Mouse (Mus musculus) spleen, postnatal 4 days (tissue): Measurements from ENCODE around the gene Olfr429.
"Not testable (repeated sequence)": the region's sequence is repeated elsewhere in the genome, so short reads cannot be mapped to it uniquely, and the experiment has no call there.

Experiments
- DNase-seq, 2 experiments: peaks; one replicate each; pipeline ENCODE4 v3.0.0; 2022; ENCODE audit warnings: low spot score in 2 of 2

Olfr429 gene

DNA sequence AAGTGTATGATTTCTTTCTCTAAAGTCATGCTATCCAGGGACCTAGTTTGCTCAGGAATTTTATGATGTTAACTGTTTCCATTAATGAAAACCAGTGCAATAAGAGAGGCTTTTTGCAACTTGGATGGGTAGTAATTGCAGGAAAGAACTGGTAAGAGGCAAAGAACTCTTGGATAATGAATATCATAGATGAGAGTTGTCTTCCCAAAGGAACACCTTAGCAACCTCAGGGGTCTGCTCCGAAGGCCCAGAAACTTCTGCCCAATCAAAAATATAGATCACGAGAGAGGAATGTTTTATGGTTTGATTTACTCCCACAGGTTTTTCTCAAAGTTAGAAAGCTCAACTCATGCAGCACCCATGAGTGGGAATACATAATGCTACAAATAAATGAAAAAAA, at the start of gene Olfr429:
Gene Olfr429, plus strand, starts transcription at position 301 of the 400 bp plus-strand sequence.
- DNase-seq = no peak

GRCm38 (mm10) chr1:174035841-174036240, 48.3 kb upstream of the Olfr429 start:
- DNase-seq = no peak

DNA sequence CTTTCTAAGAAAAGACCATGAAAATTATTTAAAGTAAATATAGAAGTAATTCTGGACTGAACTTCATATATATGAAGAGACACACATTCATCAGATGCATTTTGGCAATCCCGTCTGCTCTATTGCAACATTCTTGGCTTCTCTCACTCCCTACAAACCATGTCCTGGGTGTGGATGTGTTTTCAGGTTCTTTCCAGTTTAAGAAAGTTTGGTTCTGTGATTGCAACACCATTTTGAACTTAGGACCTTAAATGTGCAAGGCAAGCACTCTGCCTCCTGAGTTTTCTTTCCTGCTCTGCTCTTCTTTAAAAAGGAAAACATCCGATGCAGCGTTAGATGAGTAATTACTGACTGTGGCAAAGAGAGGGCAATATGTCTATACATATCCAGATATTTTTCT, 45.7 kb upstream of the Olfr429 start:
- no peak for DNase-seq

DNA sequence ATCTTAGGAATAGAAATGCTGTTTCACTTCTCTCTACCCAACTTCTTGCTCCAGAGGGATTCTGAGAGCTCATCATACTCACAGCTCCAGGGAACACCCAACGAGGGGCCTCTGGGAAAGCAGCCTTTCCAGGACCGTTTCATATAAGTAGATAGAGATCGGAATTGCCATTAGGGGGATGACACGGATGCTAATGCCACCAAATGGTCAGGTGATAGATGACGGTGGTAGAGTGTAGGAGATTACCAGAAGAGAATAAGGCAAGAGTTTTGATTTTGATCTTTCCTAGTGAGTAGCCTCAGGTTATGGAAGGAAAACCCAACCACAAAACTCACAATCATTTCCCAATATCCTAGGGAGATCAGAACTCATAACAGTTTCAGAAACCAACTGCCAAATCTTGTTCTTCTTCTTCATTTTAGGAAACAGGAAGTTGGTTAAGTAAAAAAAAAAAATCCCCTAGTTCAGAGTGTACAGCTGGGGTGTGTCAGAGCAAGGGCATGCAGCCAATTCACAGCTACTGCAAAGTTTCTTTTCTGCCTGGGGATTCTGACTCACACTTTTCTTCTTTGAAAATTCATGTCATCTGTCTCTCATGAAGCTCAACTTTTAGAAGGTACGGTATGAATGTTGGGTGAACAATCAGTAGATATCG, 43.5 kb upstream of the Olfr429 start, which contains the start of gene Olfr433:
Gene Olfr433, plus strand, starts transcription at position 183 of the 655 bp plus-strand sequence.
- DNase-seq = peak in 1 of 2 experiments; percentile 24

- peak in 1 of 2 experiments; percentile 12 for DNase-seq
These were observed 41.8 kb upstream of the Olfr429 start for GRCm38 (mm10) chr1:174042091-174042884.

GRCm38 (mm10) chr1:174044431-174044830, 39.7 kb upstream of the Olfr429 start:
- DNase-seq = no peak

DNA sequence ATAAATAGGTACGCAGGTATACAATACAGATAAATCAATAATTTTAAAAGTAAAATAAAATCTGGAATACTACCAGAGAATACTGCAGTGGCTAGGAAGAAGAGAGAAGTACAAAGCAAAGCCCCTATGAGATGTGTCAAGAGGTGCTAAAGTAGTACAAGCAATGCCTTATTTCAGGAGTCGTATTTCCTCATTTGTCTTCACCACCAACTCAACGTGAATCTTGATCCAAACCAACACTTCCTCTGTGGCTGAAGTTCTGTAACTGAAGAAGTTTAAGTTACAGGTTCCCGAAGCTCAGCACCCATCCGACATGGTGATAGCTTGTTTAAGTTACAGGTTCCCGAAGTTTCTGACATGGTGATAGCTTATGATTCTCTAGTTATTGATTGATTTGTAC, 35.9 kb upstream of the Olfr429 start:
- not testable (repeated sequence) for DNase-seq

GRCm38 (mm10) chr1:174048893-174049292, 35.2 kb upstream of the Olfr429 start, which contains the start of gene Olfr432:
Gene Olfr432, plus strand, starts transcription at chr1:174049205.
- DNase-seq = no peak

GRCm38 (mm10) chr1:174049357-174049756, 34.8 kb upstream of the Olfr429 start:
- DNase-seq = not testable (repeated sequence)

GRCm38 (mm10) chr1:174050532-174050931, 33.6 kb upstream of the Olfr429 start:
- DNase-seq = no peak

GRCm38 (mm10) chr1:174051515-174051914, 32.6 kb upstream of the Olfr429 start:
- DNase-seq = no peak

DNA sequence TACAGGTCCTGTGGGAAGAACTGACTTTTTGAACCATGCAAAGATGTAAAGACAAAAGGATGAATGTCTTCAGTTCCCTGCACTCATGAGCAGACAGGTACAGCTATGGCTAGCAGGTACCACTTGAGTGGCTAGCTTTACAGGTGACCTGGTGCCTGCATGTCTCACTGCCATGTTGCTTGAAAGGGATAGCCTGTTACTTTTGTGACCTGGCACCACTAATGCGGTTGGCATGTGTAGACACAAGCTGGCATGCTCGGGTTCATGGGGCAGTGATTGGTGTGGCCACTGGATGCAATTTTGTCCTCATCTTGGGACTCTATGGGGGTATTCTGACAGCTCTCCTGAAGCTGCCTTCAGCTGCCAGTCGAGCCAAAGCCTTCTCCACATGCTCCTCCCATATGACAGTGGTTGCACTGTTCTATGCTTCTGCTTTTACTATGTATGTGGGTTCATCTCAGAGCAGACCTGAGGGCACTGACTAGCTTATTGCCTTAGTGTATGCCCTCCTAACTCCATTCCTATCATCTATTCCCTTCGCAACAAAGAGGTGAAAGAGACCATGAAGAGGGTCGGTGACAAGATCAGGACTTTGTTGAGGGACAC, 32.1 kb upstream of the Olfr429 start:
- no peak for DNase-seq

GRCm38 (mm10) chr1:174052981-174053380, 31.1 kb upstream of the Olfr429 start:
- DNase-seq = no peak

DNA sequence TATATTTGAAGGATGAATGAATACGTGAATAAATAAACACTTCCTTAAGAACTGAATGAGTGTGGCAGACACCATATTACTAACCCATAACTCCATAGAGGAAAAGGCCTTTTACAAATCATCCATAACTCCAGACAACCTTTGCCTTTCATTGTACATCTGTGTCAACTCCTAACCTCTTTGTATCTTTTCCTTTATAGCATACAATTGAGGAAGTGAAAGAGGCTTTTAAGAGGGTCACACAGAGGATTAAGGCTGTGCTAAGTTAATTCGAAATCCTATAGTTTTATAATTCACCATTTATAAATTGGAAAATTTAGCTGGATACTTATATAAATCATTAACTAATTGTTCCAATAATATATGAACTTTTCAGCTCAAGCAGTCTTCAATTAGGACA, 28.9 kb upstream of the Olfr429 start:
- DNase-seq = no peak

GRCm38 (mm10) chr1:174066305-174066704, 17.8 kb upstream of the Olfr429 start, which contains the start of gene Olfr430:
Gene Olfr430, plus strand, starts transcription at chr1:174066605.
- no peak for DNase-seq

GRCm38 (mm10) chr1:174096591-174096990, 12.5 kb downstream of the Olfr429 start, which contains the start of gene Olfr427:
Gene Olfr427, plus strand, starts transcription at chr1:174096891.
- DNase-seq = no peak

GRCm38 (mm10) chr1:174103735-174104134, 19.6 kb downstream of the Olfr429 start:
- no peak for DNase-seq

GRCm38 (mm10) chr1:174121062-174121461, 36.9 kb downstream of the Olfr429 start, which contains the start of gene Olfr231:
Gene Olfr231, minus strand, starts transcription at chr1:174121162.
- no peak for DNase-seq

DNA sequence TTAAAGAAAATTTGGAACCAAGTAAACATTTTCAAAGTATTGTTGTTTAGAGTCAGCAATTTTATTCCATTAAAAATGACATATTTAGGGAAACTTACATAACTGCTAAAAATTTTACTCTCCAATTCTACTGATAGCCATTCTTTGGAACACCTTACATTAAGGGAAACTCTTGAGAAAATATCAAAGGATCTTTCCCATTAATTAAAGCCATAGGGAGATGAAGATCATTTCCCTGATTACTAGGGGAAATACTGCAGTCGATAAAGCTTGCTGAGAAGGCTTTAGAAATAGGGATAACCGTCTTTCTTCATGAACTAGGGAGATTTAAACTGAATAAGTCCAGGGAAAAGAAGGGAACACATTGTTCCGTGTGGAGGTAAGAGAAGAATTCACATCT, 47.1 kb downstream of the Olfr429 start, which contains the start of gene Olfr424:
Gene Olfr424, plus strand, starts transcription at position 301 of the 400 bp plus-strand sequence.
- DNase-seq = no peak

GRCm38 (mm10) chr1:174131999-174132398, 47.9 kb downstream of the Olfr429 start:
- no peak for DNase-seq
